Mouse (Mus musculus) liver, embryonic 16.5 days (tissue): ENCODE results near the gene Tln2. TPM values are rescaled to one million over a fixed set of nuclear protein-coding genes. Genes with fewer than 3 reads are reported as not detected.
"Not testable (repeated sequence)": the region's sequence is repeated elsewhere in the genome, so short reads cannot be mapped to it uniquely, and the experiment has no call there.

Source experiments
- ATAC-seq: fragments of 200-750 bp; cut with Nextera tagmentation; 2 replicates; pipeline ENCODE4 v1.8.0; 2017; ENCODE audit warnings: low read depth, mild to moderate bottlenecking, moderate number of reproducible peaks, moderate library complexity
- H3K27ac ChIP-seq: fragments of 300-500 bp; sonication (generic); 2 replicates; pipeline ENCODE4 v1.5.1; 2014; ENCODE audit warnings: mild to moderate bottlenecking, low read length
- H3K27me3 ChIP-seq: fragments of 300-500 bp; sonication (generic); 2 replicates; pipeline ENCODE4 v1.6.1; 2014; ENCODE audit warnings: low read depth, low read length, mixed read lengths; ENCODE audit not compliant: control insufficient read depth, insufficient read depth
- H3K36me3 ChIP-seq: fragments of 300-500 bp; sonication (generic); 2 replicates; pipeline ENCODE4 v1.6.1; 2014; ENCODE audit warnings: mild to moderate bottlenecking; ENCODE audit not compliant: control insufficient read depth, insufficient read depth
- H3K4me1 ChIP-seq: fragments of 300-500 bp; sonication (generic); 2 replicates; pipeline ENCODE4 v1.6.1; 2014; ENCODE audit warnings: low read depth, low read length, mixed read lengths; ENCODE audit not compliant: control insufficient read depth
- H3K4me2 ChIP-seq: fragments of 300-500 bp; sonication (generic); 2 replicates; pipeline ENCODE4 v1.6.1; 2014; ENCODE audit warnings: low read depth, low read length, mixed read lengths
- H3K4me3 ChIP-seq: fragments of 300-500 bp; sonication (generic); 2 replicates; pipeline ENCODE4 v1.5.1; 2014; ENCODE audit warnings: low read depth, mild to moderate bottlenecking, low read length
- H3K9ac ChIP-seq: fragments of 300-500 bp; sonication (generic); 2 replicates; pipeline ENCODE4 v1.6.1; 2014; ENCODE audit warnings: low read depth, low read length
- H3K9me3 ChIP-seq: fragments of 300-500 bp; sonication (generic); replicated peaks from 2 replicates; pipeline ENCODE4 v1.6.1; 2016; ENCODE audit warnings: low read length; ENCODE audit not compliant: control insufficient read depth
- WGBS: fragments of 180-500 bp; shearing (Covaris S2); extraction: QIAGEN DNeasy Blood & Tissue Kit; methylation state at CpG from one replicate; pipeline ENCODE4 v1.1.7; 2014; ENCODE audit not compliant: insufficient replicate concordance; 5-methylcytosine and 5-hydroxymethylcytosine counted together
- polyA plus RNA-seq: library from polyadenylated mRNA; unstranded; fragments of >200 nt; fragmentation: Nextera tagmentation; extraction: Ambion mirVana; gene quantifications from 2 replicates; pipeline ENCODE4 v1.2.1, GENCODE M21; 2015

Gene Tln2
- polyA plus RNA-seq, 1 experiment from 2014 or later, result 3.4 TPM

DNA sequence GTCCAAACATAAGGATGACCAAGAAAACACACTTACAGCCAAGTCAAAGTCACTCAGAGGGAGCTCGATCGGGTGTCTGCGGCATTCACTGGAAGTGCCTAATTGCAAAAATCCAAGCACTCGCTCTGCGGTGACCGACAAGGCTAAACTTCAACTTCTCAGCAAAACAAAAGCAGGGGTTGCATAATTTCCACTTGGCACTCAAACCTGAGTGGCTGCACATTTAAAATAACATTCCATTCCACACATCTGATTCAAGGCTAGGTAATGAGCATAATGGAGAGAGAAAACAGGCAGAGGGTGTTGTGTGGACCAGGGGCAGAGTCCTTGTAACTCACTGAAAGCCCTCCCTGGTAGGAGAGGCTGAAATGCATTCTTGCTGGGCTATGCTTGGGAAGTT is 260.3 kb downstream of the Tln2 start:
- Histone ChIP-seq H3K27ac (no peak overlapping the region), H3K27me3 (no peaks in the 10 kb centered on the region), H3K4me2 (no peak overlapping the region), H3K4me1 (no peaks in the 10 kb centered on the region), H3K9ac (no peak overlapping the region), H3K36me3 (no peaks in the 10 kb centered on the region), H3K4me3 (no peak overlapping the region), H3K9me3 (no peaks in the 10 kb centered on the region)
- no peak for ATAC-seq
- 74% methylated on average over 6 of the region's 6 CpGs for WGBS

GRCm38 (mm10) chr9:67297236-67297889 is 262.1 kb downstream of the Tln2 start:
- Histone ChIP-seq H3K27ac (no peak overlapping the region), H3K4me2 (no peak overlapping the region), H3K36me3 (no peaks in the 10 kb centered on the region), H3K27me3 (no peaks in the 10 kb centered on the region), H3K9ac (no peak overlapping the region), H3K4me1 (no peaks in the 10 kb centered on the region), H3K9me3 (no peaks in the 10 kb centered on the region), H3K4me3 (no peak overlapping the region)
- WGBS, result 73% methylated on average over 6 of the region's 6 CpGs
- ATAC-seq, result no peak

DNA sequence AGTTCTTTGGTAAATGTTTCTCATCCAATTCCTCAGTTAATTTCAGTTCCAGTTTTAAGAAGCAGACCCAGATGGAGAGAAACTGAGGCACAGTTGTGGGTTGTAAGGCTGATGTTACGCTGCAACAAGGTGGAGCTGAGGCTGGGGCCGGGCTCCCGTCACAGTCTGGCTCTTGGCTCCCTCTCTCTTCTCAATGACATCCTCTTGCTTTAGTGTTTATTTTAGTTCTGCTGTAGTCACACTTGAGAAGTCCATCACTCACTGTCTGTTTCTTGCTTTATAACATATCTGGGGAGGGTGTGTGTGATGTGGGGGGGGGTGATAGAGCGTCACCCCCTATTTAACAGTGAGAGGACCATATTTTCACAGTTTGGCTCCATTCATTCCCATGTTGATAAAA is 272.0 kb downstream of the Tln2 start:
- 78% methylated on average over 4 of the region's 4 CpGs for WGBS
- Histone ChIP-seq H3K9ac (no peak overlapping the region), H3K27ac (no peak overlapping the region), H3K4me2 (no peak overlapping the region), H3K4me1 (no peaks in the 10 kb centered on the region), H3K27me3 (no peaks in the 10 kb centered on the region), H3K36me3 (no peaks in the 10 kb centered on the region), H3K4me3 (no peak overlapping the region), H3K9me3 (no peaks in the 10 kb centered on the region)
- ATAC-seq, result no peak

GRCm38 (mm10) chr9:67286801-67287200 is 272.7 kb downstream of the Tln2 start:
- H3K36me3 ChIP-seq, result no peaks in the 10 kb centered on the region
- H3K4me1 ChIP-seq, result no peaks in the 10 kb centered on the region
- no peak overlapping the region for H3K4me3 ChIP-seq
- H3K27ac ChIP-seq, result no peak overlapping the region
- ATAC-seq, result no peak
- H3K27me3 ChIP-seq, result no peaks in the 10 kb centered on the region
- no peaks in the 10 kb centered on the region for H3K9me3 ChIP-seq
- WGBS, result 70% methylated on average over 3 of the region's 3 CpGs
- no peak overlapping the region for H3K9ac ChIP-seq
- no peak overlapping the region for H3K4me2 ChIP-seq

- no peak for ATAC-seq
- H3K4me3 ChIP-seq, result no peak overlapping the region
- H3K4me1 ChIP-seq, result no peaks in the 10 kb centered on the region
- no peak overlapping the region for H3K4me2 ChIP-seq
- H3K27me3 ChIP-seq, result no peaks in the 10 kb centered on the region
- H3K27ac ChIP-seq, result no peak overlapping the region
- H3K9me3 ChIP-seq, result no peaks in the 10 kb centered on the region
- H3K9ac ChIP-seq, result no peak overlapping the region
- 58% methylated on average over 3 of the region's 3 CpGs for WGBS
- no peaks in the 10 kb centered on the region for H3K36me3 ChIP-seq
Observed at GRCm38 (mm10) chr9:67285544-67285943, 274.0 kb downstream of the Tln2 start.

DNA sequence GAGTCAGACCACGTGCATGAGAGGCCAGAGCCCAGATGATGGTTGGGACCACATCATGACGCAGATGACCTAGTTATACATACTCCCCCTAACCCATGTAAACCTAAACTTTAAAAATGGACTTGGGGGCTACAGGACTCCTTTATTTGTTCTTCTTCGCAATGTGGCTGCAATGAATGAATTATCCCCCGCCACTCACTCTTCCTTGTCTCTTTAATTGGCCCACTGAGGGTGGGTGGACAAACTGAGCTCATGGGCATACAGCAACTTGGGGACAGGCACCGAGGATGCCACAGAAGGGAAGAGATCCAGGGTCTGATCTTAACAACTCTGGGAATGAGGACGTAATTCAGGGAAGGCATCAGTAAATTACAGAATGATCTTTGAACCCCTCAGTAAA is 277.7 kb downstream of the Tln2 start:
- Histone ChIP-seq H3K9me3 (no peaks in the 10 kb centered on the region), H3K4me3 (no peak overlapping the region), H3K4me2 (no peak overlapping the region), H3K36me3 (no peaks in the 10 kb centered on the region), H3K4me1 (no peaks in the 10 kb centered on the region), H3K9ac (no peak overlapping the region), H3K27me3 (no peaks in the 10 kb centered on the region), H3K27ac (no peak overlapping the region)
- ATAC-seq, result no peak
- WGBS, result 53% methylated on average over 6 of the region's 6 CpGs

DNA sequence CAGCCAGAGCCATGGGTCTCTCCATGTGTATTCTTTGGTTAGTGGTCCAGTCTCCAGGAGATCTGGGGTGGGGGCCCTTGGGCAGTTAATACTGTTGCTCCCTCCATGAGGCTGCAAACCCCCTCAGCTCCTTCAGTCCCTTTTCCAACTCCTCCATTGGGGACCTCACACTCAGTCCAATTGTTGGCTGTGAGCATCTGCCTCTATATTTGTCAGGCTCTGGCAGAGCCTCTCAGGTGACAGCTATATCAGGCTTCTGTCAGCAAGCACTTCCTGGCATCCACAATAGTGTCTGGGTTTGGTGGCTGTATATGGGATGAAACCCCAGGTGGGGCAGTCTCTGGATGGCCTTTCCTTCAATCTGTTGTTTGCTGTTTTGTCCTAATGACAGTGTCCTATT is 279.2 kb downstream of the Tln2 start:
- not testable (repeated sequence) for ATAC-seq, H3K4me1 ChIP-seq, H3K36me3 ChIP-seq, H3K27me3 ChIP-seq, H3K4me3 ChIP-seq, H3K4me2 ChIP-seq, H3K9ac ChIP-seq, H3K9me3 ChIP-seq, H3K27ac ChIP-seq

- Histone ChIP-seq H3K4me3 (no peak overlapping the region), H3K9ac (no peak overlapping the region), H3K36me3 (no peaks in the 10 kb centered on the region), H3K27ac (no peak overlapping the region), H3K27me3 (no peaks in the 10 kb centered on the region), H3K4me1 (no peaks in the 10 kb centered on the region), H3K4me2 (no peak overlapping the region), H3K9me3 (no peaks in the 10 kb centered on the region)
- 68% methylated on average over 6 of the region's 6 CpGs for WGBS
- ATAC-seq, result no peak
Observed at GRCm38 (mm10) chr9:67276446-67276845, 283.1 kb downstream of the Tln2 start.

GRCm38 (mm10) chr9:67274296-67274695 is 285.2 kb downstream of the Tln2 start:
- no peak overlapping the region for H3K9ac ChIP-seq
- 37% methylated on average over 3 of the region's 3 CpGs for WGBS
- H3K4me3 ChIP-seq, result no peak overlapping the region
- H3K27me3 ChIP-seq, result no peaks in the 10 kb centered on the region
- no peaks in the 10 kb centered on the region for H3K36me3 ChIP-seq
- H3K4me1 ChIP-seq, result no peaks in the 10 kb centered on the region
- no peak overlapping the region for H3K27ac ChIP-seq
- no peak overlapping the region for H3K4me2 ChIP-seq
- H3K9me3 ChIP-seq, result no peaks in the 10 kb centered on the region
- no peak for ATAC-seq
